Mouse (Mus musculus) liver, embryonic 14.5 days (tissue): ENCODE data around the gene Cyth1.

Source experiments
- CTCF ChIP-seq: IDR thresholded peaks from 2 replicates; pipeline ENCODE4 v1.5.1; 2016; ENCODE audit warnings: antibody characterized with exemption, low read depth, control low read depth
- EP300 ChIP-seq: IDR thresholded peaks from 2 replicates; pipeline ENCODE4 v1.6.1; 2016; ENCODE audit warnings: antibody characterized with exemption, low read depth

- no peak for TF ChIP-seq CTCF
- TF ChIP-seq EP300 = no peak
These were observed 112.2 kb downstream of the Cyth1 start for GRCm38 (mm10) chr11:118136172-118136632.
